Mouse (Mus musculus): ENCODE results near the gene Elmo1.
A peak's percentile ranks its signal among the peaks of the same experiment; 100 is the strongest.

The Elmo1 gene

DNA sequence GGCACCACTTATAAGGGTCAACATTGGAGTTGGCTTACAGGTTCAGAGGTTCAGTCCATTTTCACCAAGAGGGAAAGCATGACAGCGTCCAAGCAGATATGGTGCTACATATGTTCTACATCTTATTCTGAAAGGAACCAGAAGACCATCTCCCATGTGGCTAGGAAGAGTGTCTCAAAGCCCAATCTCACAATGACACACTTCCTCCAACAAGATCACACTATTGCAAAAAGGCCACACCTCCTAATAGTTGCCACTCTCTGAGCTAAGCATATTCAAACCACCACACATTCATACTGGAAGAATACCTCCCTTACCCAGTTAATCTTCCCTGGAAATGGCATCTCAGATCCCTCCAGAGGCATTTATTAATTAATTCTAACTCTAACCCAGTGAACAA lies 66.7 kb downstream of the Elmo1 start:
- DNase-seq (ENCODE audit: low spot score): no peak

DNA sequence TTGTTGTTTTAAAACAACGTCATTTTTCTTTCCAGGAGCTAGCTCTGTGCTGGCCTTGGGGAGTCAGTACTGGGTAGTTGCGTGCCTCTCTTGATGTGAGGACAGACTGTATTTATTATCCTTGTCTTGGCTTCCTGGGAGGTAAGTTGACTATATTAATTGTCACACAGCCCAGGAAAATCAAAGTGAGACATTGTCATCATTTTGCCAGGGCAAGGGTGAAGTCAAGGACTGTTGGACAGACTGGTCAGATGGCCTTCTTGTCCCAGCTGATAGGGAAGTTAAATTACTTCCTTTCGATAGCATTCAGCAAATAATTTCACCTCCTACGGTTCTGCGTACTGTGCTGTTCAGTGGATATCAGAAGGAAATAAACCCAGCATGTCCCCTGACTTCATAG lies 67.1 kb downstream of the Elmo1 start:
- DNase-seq (ENCODE audit: low spot score): no peak

DNA sequence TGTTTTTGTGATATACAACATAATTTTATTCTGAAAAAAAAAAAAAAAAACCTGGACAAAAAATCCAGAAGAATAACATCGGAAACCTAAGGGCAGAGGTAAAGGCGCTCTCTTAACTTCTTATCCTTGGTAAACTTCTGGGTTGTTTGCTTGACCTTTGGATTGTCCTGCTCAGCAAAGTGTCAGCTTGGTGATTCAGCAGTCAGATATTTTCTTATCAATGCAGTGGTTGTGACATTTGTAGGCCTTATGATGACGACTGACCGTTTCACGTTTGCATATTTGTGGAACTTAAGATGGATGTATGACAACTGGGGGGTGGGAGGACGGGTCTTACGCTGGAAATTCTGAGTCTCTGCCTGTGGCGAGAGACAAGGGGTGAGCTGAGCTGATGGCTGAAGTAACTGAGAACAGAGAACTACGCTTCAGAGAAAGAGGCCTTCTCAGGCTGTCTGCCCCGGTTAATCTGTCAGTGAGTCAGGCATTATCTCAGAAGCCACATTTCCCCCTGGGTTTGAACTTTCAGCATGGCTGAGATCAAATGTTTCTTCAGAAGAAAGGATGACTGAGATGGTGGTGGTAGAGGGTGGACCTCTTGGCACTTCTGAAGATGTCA lies 73.1 kb downstream of the Elmo1 start:
- no peak for DNase-seq (ENCODE audit: low spot score)

DNA sequence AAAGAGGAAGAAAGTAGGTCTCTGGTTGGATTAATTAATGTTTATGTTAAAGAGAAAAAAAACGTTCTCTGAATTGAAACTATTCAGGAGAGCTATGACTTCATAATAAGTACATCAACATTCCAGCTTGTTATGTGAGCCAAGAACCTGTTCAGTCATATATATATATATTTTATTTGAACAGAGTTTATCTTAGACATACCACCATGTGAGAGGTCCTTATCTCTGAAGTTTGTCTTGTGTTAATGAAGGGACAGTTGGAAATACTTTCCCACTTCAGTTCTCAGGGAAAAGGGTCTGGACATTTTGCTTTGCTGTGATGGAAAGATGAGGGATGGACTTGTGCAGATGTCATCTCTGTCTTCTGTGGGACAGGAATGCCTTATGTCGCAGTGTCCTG lies 74.4 kb downstream of the Elmo1 start:
- DNase-seq (ENCODE audit: low spot score): no peak

DNA sequence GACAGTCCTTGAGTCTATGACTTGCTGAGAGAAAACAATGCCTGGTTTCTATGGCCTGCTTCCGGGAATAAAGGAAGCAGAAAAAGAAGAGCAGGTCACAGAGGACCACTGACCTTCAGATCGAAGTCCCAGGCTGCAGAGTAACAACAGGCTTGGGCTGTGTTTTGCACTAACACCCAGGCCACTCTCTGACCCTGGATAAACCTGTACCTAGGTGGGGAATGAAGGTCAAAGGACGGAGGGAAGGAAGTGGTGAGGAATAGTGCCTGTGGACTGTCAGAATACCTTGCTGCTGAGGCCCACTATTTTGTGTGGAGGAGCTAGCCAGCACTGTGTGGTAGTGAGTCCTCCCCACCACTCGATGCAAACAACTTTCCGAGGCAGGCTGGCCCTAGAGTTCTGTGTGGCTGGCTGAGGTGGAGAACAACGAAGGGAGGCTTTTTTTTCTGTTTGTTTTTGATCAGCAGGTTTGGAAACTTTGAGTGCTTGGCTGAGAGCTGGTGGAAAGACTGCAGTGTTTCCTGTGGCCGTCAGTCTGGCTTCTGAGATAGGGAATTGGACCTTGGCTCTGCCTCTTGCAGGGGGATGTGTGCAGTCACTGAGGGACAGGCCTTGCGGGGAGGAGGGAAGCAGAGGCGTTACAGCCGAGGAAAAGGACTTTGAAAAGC lies 83.7 kb downstream of the Elmo1 start:
- peak; percentile 34 for DNase-seq (ENCODE audit: low spot score)

DNA sequence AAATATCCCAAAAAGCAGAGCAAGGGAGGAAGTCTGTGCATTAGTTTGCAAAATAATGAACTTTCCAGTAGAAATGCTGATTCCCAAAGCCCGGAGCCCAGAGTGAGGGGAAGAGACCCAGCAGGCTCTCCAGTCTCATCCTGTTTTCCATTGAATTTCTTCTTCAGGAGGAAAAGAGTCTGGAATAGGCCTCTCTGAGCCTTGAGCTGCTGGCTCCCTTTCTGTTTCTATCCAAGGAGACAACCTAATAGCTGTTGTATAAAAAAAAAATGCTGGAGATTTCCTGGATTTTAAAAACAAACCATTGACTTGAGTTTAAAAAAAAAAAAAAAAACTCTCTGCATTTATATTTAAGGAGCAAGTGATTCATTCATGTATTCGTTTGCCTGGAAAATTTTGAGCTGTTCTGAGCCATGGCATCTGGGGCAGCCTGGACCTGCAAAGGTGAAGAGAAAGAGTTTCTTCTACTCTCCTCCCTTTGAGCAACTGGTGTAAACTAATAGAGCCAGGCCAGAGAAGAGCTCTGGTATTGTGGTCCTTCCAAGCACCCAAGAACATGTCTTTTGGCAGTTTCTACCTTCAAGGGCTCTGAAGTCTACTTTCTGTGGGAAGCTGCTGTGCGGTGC lies 84.4 kb downstream of the Elmo1 start:
- no peak for DNase-seq (ENCODE audit: low spot score)

DNA sequence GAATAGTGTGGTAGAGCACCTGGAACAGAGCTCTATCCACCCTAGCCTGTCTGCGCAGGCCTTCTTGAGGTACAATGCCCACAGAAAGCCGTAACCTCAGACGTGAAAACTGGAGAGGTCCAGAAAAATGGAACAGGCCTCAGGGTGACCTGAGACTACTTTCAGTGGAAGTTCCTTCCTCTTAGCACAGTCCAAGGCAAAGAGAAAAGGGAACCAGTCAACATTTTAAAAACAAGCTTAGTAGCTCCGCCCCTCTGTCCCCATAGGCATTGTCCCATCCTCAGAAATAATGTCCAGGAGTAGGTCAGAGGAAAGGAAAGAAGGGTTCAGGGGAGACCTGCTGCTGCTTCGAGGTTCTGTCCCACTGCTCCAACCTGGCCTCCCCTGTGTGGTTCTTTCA lies 90.3 kb downstream of the Elmo1 start:
- no peak for DNase-seq (ENCODE audit: low spot score)

DNA sequence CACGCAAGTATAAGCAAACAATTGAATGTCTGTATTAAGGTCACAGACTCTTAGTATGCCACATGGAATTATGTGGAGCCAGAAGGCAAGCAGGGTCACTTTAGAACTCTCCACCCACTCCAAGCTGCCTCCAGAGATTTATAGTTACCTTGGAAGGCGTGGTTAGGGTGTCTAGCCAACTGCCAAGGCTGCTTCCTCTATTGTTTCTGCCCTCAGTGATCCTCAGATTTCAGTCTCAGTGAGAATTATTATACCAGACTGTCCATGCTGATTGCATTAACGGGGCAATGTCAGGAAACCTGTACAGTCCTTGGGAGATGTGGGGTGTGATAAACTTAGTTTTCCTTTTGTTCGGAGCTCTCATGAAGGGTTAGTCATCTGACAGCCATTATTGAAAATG lies 90.9 kb downstream of the Elmo1 start:
- DNase-seq (ENCODE audit: low spot score): no peak

DNA sequence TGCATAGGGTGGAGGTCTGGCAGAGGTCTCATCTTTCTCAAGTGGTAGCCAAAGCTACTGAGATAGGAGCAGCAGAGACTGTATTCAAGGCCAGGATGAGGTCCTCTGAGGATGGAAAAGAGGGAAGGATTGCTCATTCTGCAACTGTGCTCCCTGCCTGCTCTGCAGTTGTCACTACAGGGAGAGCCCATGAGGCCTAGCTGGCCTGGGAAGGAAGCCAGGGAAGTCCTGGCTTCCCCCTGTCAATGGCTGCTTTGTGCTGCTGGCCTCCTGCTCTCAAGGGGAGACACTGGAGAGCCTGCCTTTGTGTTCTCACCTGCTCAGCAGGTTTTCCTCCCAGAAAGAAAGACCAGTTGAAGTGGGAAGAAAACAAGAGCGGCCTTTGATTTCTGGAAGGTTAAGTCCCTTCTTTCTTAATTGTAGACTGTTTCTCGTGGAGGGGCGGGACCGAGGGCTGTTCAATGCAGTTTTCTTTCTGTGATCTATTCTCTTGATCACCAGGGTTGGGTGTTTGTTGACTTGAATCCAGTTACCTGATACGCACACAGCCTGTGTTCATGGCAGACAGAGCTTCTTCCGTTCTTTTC lies 91.9 kb downstream of the Elmo1 start:
- DNase-seq (ENCODE audit: low spot score): no peak

DNA sequence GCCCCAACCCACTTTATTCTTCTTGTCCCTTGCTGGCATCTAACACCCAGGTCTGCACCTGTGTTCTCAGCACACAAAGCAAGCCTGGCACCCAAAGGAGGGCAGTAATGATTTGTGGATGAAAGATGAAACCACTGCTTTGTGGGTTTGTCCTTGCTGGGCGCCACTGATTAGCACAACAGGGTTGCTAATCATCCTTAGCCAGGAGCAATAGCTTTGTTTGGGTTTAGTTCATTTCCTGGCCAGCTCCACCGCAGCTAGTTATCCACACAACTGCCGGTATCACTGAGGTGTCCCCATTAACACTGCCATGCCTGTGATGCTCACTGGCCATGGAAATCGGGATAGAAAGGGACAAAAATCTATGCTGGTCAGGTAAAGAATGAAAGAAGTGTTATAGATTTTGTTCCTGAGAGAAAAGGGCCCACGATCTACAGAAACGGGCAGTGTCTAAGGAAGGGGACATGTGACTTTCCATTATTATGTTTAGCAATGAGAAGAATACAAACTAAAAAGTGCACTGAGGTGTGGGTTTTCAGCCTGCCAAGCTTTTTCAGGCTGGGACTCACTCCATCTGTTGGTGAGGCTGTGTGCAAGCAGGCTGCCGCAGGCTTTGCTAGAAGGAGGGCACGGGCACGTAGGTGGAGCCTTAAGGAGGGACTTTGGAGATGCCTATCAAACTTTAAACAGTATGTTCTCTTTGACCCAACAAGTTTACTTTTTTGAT lies 93.3 kb downstream of the Elmo1 start:
- DNase-seq (ENCODE audit: low spot score): no peak

DNA sequence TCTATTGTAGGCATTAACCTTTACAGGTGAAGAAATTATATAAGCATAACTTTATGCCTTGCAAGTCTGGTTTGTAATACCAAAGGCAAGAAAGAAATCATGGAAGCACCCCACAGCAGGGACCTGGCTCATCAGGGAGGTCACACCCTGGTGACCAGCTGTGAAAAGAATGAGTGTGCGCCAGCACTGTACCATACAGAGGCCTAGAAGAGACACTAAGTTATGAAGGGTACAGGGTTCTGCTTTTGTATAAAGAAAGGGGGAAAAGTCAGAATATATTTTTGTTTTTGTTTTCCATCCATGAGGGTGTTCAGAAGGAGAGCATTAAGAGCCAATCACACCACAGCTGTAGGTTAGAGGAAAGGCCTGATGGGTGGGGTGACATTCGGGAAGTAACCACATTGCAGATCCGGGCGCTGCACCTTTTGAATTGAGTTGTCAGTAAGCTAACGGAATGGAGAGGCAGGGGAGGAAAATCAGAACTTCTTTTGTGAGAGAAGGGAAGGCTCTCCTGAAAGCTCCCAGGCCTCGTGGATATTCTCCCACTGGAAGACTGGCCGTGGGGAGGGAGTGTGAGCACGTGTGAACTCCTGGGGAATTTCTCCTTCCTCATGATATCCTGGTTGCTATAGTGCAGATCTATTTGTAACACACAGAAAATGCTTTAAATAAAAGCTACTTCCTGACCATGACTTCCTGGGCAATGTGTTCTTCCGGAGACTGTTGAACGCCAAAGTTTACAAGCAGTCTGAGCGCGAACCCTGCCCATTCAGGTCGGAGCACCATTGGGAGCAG lies 94.0 kb downstream of the Elmo1 start:
- no peak for DNase-seq (ENCODE audit: low spot score)

DNA sequence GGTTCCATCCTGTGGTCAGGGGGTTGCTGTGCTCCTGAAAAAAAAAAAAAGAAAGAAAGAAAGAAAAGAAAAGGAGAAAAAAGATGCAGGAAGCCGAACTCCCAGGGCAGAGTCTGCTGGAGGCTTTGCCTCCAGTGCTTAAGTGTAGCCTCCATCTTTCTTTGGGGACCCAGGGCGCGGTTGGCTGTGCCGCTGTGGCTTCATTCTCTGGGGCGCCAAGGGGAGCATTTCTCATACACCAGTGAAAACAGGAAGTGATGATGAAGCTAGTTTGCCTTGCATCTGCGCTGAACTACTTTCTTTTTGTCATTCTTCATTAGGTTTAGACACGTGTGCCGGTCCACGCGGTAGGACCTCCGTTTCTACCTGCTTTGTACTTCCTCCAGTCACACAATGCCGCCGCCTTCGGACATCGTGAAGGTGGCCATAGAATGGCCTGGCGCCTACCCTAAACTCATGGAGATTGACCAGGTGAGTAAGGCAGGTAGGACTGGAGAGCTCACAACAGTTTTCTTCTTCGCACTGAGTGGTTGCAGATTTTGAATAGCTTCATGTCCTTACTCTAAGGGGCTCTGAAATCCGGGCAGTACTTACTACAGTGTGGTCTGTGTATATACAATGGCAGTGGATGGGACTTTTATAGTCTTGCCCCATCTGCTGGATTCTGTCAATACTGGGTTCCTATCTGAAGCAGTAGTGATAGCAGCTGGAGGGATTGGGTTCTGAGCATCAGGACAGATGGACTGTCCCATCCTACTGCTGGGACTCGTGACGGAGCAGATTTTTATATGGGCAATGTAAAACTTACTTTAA lies 94.8 kb downstream of the Elmo1 start:
- DNase-seq (ENCODE audit: low spot score): no peak

DNA sequence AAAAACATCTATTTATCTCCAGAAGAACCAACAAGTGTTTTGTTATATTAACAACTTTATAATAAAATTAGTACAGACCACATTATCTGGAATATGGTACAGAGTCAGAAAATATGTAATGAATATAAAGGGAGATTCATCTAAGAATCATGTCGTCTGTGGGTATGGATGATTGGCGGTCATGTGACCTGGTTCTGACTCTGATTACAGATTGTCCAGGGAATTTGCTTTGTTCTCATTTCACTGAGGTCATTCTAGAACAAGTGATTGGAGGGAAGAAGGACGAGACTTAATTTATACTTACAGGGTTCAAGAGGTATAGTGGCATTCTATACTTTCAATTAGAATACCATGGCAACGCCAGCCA lies 95.4 kb downstream of the Elmo1 start:
- no peak for DNase-seq (ENCODE audit: low spot score)

DNA sequence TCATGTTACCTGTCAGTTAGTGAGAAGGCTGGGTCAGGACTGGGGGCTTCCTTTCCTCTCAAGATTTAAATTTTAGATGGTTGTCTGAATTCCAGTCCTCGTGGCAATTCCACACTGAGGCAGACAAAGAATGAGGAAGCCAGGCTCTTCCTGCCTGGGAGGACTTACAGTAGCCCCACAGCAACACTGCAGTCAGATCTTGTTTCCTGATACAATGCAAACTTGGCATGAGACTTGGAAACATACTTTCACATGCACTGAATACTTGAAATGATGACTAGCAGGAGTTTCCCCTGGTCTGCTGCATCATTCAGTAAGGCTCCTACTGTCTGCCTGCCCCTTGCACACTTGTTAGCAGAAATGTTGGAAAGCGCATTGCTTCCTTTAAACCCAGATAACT lies 97.3 kb downstream of the Elmo1 start:
- DNase-seq (ENCODE audit: low spot score): no peak

DNA sequence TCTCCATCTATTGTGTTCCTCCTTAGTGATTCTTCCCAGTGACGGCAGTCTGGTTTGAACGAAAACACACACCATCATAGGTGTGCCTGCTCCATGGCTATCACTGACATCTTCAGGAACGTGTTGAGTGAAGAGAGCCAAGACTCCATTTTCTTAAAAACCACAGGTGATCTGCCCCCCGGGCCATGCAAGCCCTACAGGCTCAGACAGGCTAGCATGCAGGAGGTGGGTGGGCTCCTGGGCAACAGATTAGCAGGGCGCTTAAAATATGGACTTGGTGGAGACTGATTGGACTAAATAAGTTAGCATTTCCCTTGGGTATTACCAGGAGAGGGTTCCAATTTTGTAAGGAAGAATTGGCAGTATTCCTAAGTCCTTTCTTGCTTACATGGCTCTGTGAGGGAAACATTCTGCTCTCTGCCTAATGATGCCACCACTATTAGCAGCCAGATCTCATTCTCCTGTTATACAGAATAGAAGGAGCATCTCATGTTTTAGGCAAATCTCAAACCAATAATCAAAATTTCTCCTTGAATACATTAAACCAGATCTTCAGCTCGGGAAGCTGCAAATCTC lies 101.7 kb downstream of the Elmo1 start:
- DNase-seq (ENCODE audit: low spot score): no peak

DNA sequence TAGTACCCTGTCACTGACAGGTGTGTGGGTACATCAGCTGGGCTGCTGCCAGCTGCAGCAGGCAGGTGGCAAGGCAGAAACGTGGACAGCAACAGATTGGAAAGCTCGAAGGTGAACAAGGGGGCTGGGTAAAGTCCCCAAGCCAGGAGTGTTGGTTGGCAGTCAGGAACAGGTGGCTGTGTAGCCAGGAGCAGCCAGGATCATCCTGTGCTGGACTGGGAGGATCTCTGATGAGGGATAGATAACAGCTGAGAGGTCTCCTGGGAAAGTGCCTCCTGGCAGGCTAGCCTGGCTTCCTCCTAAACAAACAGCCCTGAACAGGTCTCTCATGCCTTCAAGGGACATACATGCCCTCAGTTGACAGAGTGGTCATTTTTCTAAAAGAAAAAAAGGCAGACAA lies 110.2 kb downstream of the Elmo1 start:
- no peak for DNase-seq (ENCODE audit: low spot score)

DNA sequence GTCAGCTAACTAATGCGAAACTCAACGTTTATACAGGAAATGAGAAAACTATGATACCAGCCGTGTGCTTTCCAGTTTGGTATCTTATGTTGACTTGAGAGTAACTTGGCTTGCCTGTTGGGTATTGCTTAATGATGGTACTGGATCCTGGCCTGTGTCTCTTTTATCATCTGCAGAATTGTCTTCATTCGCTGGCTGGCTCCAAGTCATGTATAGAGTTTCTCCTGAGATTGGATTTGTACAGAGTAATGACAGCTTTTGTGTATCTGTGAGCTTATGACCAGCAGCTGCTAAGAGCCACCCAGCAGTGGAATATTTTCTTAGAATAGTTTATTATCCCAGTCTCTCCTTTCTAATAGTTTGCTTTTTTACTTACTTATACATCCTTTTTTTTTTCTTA lies 112.2 kb downstream of the Elmo1 start:
- DNase-seq (ENCODE audit: low spot score): no peak

DNA sequence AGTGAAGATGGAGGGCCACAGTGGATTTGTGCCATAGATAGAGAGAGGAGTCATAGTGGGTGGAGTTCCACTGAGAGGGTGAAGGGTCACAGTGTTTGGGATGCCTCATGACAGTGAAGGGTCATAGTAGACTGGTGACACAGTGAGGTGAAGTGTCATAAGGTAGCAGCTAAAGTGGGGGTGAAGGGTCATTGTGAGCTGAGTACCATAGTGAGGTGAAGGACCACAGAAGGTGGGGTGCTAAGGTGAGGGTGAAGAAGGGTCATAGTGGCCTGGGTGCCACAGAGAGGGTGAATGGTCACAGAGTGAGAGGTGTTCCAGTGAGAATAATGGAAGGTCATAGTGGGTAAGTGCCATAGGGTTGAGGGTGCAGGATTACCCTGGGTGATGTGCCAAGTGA lies 113.8 kb downstream of the Elmo1 start:
- DNase-seq (ENCODE audit: low spot score): no peak

DNA sequence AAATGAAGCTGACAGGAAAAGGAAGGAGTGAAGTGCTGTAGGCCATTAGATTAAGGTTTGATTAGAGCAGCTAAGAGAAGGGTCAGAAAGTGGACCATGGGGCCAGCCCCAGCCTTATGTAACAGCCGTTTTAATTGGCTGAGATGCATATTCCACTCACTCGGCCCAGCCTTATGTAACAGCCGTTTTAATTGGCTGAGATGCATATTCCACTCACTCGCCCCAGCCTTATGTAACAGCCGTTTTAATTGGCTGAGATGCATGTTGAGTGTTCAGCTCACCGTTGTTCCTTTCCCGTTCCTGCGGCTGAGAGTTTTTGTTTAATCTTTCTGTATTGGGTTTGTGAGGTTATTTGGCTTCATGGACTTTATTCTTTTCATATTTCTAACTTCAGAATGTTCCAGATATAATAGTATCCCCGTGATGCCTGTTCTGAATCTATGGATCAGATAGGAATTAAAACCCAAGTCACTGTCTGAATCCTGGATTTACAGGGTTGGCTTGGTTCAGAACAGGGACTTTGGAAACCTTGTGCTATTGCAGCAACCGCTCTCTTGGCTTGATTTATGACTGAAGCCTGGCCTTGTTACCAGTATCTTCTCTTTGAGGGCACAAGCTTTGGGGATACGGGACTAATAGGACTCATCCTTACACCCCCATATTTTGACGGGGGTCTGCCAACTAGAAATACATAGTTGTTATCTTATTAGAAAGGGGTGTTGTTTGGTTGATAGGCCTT lies 114.8 kb downstream of the Elmo1 start:
- DNase-seq (ENCODE audit: low spot score): no peak

DNA sequence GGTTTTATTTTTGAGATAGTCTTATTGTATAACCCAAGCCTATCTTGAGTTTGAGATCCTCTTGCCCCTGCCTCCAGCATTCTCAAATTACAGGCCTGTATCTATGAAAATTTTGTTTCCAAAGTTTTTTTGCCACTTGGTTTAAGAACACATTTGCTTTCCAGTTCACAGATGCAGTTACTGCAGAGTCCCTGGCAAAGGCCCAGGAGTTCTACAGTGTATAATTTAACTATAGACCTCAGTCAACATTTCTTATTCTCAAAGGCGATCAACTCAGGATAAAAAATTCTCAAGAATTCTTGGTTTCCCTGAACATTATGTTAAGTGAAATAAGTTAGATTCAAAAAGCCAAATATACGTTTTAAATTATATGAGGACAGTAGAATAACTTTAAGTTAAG lies 115.3 kb downstream of the Elmo1 start:
- DNase-seq (ENCODE audit: low spot score): no peak

Measured in ovary, postnatal 36 days (tissue).